22 mouse cellular contexts compared by ENCODE assay signal in genomic region chr3:103712196-103712595, GRCm38 (mm10). TPM values are rescaled to one million over a fixed set of nuclear protein-coding genes. Genes with fewer than 3 reads are reported as not detected.
DNase-seq lines count a peak whose midpoint lies in the region; ATAC-seq and TF ChIP-seq lines count a peak whose summit lies in the region.
"Had no signal": no experiment of that assay in that cellular context is flagged by ENCODE, and none has a peak within 500 bp of the region (broad histone marks: within the 10 kb centered on the region; RNA-seq: fewer than 3 reads in every experiment).

No protein-coding gene starts in this region.

- H3K36me3 ChIP-seq in kidney, adult 2 months (ENCODE audit: control insufficient read depth, insufficient read depth, low read length) = no peaks in the 10 kb centered on the region
- H3K36me3 ChIP-seq in hindbrain, embryonic 14.5 days (replicated peaks; ENCODE audit: control insufficient read depth, insufficient read depth) = no peaks in the 10 kb centered on the region
- H3K36me3 ChIP-seq: embryonic facial prominence, embryonic 15.5 days; heart, embryonic 13.5 days had no signal

- no peak overlapping the region for H3K27ac ChIP-seq in kidney, adult 2 months (ENCODE audit: insufficient read depth, low read depth, low read length)
- no peak overlapping the region for H3K27ac ChIP-seq in hindbrain, embryonic 14.5 days
- H3K27ac ChIP-seq: embryonic facial prominence, embryonic 15.5 days; heart, embryonic 13.5 days; liver, embryonic 14.5 days had no signal

- H3K4me3 ChIP-seq in kidney, adult 2 months (ENCODE audit: insufficient read depth, low read depth, low read length) = no peak overlapping the region
- no peak overlapping the region for H3K4me3 ChIP-seq in hindbrain, embryonic 14.5 days (replicated peaks; ENCODE audit: low read length)
- H3K4me3 ChIP-seq: embryonic facial prominence, embryonic 15.5 days; heart, embryonic 13.5 days had no signal

- no peaks in the 10 kb centered on the region for H3K9me3 ChIP-seq in hindbrain, embryonic 14.5 days (ENCODE audit: control insufficient read depth, low read length)
- H3K9me3 ChIP-seq: embryonic facial prominence, embryonic 15.5 days; heart, embryonic 13.5 days had no signal

- no peak overlapping the region for H3K4me2 ChIP-seq in hindbrain, embryonic 14.5 days (replicated peaks)
- H3K4me2 ChIP-seq: embryonic facial prominence, embryonic 15.5 days; heart, embryonic 13.5 days had no signal

- no peak for TF ChIP-seq CTCF in kidney, adult 2 months (conservative IDR thresholded peaks at IDR 0.05; ENCODE audit: insufficient read depth, insufficient read length, low read depth, low read length)
- TF ChIP-seq CTCF in Patski (IDR thresholded peaks at IDR 0.05) = no peak

- in situ Hi-C loops in Patski (cut with MboI; ENCODE audit: low pct_unique_long_range_greater_than_20kb) = no loop called here

- POLR2A ChIA-PET in Patski (lab: Charles Lee) = interaction anchor here (0.6 kb wide), 1 partner anchor 274 kb away, joined by 3 read pairs; no protein-coding TSS in a partner anchor

- H3K4me1 ChIP-seq in kidney, adult 2 months (ENCODE audit: control insufficient read depth, insufficient read depth, low read length) = no peaks in the 10 kb centered on the region
- H3K4me1 ChIP-seq in hindbrain, embryonic 14.5 days (replicated peaks; ENCODE audit: control insufficient read depth, insufficient read depth, low read length) = peaks cover 10% of the 10 kb centered on the region

- no peak for TF ChIP-seq POLR2A in kidney, adult 2 months (IDR thresholded peaks at IDR 0.05; ENCODE audit: low read depth, low read length)

- no peak for ATAC-seq in Patski
- no peak for ATAC-seq in hindbrain, embryonic 14.5 days (ENCODE audit: low FRiP score)
- ATAC-seq: forebrain, postnatal 0 days had no signal

- no peaks in the 10 kb centered on the region for H3K27me3 ChIP-seq in kidney, adult 2 months (replicated peaks; ENCODE audit: control insufficient read depth, insufficient read depth, low read length)
- H3K27me3 ChIP-seq in Patski = no peaks in the 10 kb centered on the region
- H3K27me3 ChIP-seq in hindbrain, embryonic 14.5 days (ENCODE audit: control insufficient read depth, insufficient read depth, low read length) = no peaks in the 10 kb centered on the region
- H3K27me3 ChIP-seq: embryonic facial prominence, embryonic 15.5 days; heart, embryonic 13.5 days had no signal

- H3K9ac ChIP-seq in hindbrain, embryonic 14.5 days = no peak overlapping the region
- H3K9ac ChIP-seq: embryonic facial prominence, embryonic 15.5 days; forebrain, postnatal 0 days; heart, embryonic 13.5 days; liver, embryonic 14.5 days had no signal

- CTCF ChIA-PET in Patski (lab: Charles Lee) = no interaction called here

- DNase-seq in embryo, embryonic 10 days (ENCODE audit: low spot score) = peak; percentile 55
- DNase-seq in embryo, embryonic 9.5 days (ENCODE audit: extremely low spot score) = no peak
- DNase-seq in kidney, postnatal 10 days = peak; percentile 40
- DNase-seq in kidney, adult 2 months = no peak
- peak; percentile 68 for DNase-seq in 3T3-L1 (ENCODE audit: low read depth, low spot score)
- peak; percentile 22 for DNase-seq in Patski (ENCODE audit: low read depth, low spot score)
- DNase-seq in hindbrain, embryonic 14.5 days (ENCODE audit: low spot score) = no peak
- DNase-seq in retina, postnatal 1 day = no peak
- DNase-seq: B cell, adult 2 months; cerebellum, adult 2 months; forebrain, postnatal 0 days; kidney, adult 8-10 months; lung, postnatal 14 days; right cerebral cortex, postnatal 4 days had no signal

- 95% methylated on average over 4 of the region's 4 CpGs for WGBS in kidney, adult 2 months
- WGBS in hindbrain, embryonic 14.5 days = 93% methylated on average over 4 of the region's 4 CpGs

RNA-seq across cellular contexts. Expression of gene Olfml3, which starts 25.6 kb away (rescaled TPM):
- polyA plus RNA-seq in kidney, adult 2 months (2012; rRNA removed) = 30.0 and 31.7 TPM in 2 replicates
- 3.5 TPM for polyA plus RNA-seq in Patski (2021)
- polyA plus RNA-seq in hindbrain, embryonic 14.5 days (2014; fragmentation: Nextera tagmentation; extraction: Ambion mirVana) = 12.0 and 12.4 TPM in 2 replicates

RNA-seq across cellular contexts. Expression of gene Gm10964, which starts 27.0 kb away (rescaled TPM):
- polyA plus RNA-seq in kidney, adult 2 months (2012; rRNA removed) = not detected in 2 replicates
- not detected for polyA plus RNA-seq in Patski (2021)
- polyA plus RNA-seq in hindbrain, embryonic 14.5 days (2014; fragmentation: Nextera tagmentation; extraction: Ambion mirVana) = not detected in 2 replicates
- polyA plus RNA-seq: cerebellum, adult 2 months; embryonic facial prominence, embryonic 15.5 days; forebrain, postnatal 0 days; heart, embryonic 13.5 days; hindbrain, embryonic 11.5 days; large intestine, adult 2 months; limb, embryonic 14.5 days; liver, embryonic 14.5 days; midbrain, postnatal 0 days; stomach, embryonic 16.5 days had no signal

Comparison
In these comparisons a context has a peak if more than half of its experiments do, and no peak if none do; other contexts are left out.
1. DNase-seq: peak in embryo, embryonic 10 days (single experiment), kidney, postnatal 10 days (single experiment), 3T3-L1 (single experiment) and Patski (single experiment); none in embryo, embryonic 9.5 days (single experiment), kidney, adult 2 months (single experiment), hindbrain, embryonic 14.5 days (single experiment) and retina, postnatal 1 day (single experiment).